Mouse (Mus musculus): Measurements from ENCODE around the gene Abcc5.
"Not testable (repeated sequence)": the region's sequence is repeated elsewhere in the genome, so short reads cannot be mapped to it uniquely, and the experiment has no call there.

Gene Abcc5

DNA sequence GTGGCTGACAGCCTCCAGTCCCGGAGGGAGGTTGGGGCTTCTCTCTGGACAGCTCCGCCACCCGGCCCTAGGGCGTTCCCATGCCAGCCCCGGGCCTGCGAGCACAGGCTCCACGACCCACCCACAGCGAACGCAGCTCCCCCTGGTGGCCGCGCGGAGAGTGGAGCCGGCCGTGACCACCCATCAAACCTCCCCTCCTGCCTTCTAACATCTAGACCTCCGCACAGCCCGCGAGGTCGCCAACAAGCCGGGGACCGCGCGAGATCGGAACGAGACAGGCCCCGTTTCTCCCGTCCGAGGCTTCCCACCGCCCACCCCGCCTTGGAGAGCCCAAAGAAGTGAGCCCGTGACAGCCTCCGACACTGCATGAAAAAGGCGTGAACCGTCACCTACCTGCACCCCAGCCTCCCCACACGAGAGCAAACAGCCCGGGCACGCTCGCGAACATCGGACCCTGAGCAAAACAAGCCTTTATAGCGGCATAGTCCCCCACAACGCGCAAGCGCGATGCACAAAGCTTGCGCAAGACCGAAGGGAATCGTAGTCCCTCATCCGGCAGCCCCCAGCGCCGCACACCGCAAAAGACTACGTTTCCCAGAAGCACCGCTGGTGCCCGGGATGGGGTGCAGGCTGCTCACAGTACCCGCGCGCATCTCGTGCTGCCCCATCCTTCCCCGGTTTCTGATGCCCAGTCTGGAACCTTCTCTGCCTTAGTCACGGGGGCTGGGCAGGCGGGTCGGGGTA is at the start of gene Abcc5:
Gene Abcc5 (minus strand): TSS at position 540 of the 744 bp plus-strand sequence.
- DNase-seq (ENCODE audit: low read depth, low spot score): peak; percentile 94

DNA sequence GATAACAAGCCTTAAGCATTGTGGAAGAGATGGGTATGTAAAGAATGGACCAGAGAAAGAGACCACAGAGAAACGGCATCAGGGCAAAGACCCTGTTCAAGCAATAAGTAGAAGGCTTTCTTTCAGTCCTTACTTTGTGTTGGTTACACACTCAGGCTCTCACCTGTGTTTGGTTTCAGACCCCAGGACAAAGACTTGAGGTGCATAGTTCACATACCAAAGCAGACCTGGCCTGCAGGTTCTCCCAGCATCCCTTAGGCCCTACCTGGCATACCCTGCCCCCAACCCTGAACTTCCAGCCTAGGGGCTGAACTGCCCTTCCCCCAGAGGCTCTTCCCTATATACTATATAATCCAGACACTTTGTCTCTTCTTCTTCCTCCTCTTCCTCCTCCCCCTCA is 49.1 kb upstream of the Abcc5 start:
- no peak for DNase-seq (ENCODE audit: low read depth, low spot score)

GRCm38 (mm10) chr16:20474786-20475185 is 48.6 kb upstream of the Abcc5 start:
- no peak for DNase-seq (ENCODE audit: low read depth, low spot score)

GRCm38 (mm10) chr16:20474211-20474610 is 48.0 kb upstream of the Abcc5 start:
- no peak for DNase-seq (ENCODE audit: low read depth, low spot score)

DNA sequence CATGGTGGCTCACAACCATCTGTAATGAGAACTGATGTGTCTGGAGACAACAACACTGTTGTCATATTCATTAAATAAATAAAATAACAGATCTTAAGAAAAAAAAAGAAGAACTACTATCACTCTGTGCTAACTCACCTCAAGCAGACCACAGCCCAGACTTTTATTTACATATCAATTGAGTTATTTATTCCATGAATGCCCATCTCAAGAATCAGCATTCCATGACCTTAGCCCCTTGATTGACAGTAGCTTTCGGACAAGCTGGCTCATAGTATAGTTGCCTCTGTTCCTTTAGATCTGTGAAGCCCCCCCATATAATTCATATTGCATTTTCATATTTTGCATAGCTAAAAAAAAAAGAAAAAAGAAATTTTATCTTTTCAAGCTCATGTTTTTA is 47.6 kb upstream of the Abcc5 start:
- no peak for DNase-seq (ENCODE audit: low read depth, low spot score)

- DNase-seq (ENCODE audit: low read depth, low spot score): no peak
Measured at GRCm38 (mm10) chr16:20471686-20472085, 45.5 kb upstream of the Abcc5 start.

- DNase-seq (ENCODE audit: low read depth, low spot score): no peak
Measured at GRCm38 (mm10) chr16:20470981-20471380, 44.8 kb upstream of the Abcc5 start.

GRCm38 (mm10) chr16:20464725-20465124 is 38.5 kb upstream of the Abcc5 start:
- DNase-seq (ENCODE audit: low read depth, low spot score): no peak

- not testable (repeated sequence) for DNase-seq (ENCODE audit: low read depth, low spot score)
Measured at GRCm38 (mm10) chr16:20458736-20459135, 32.5 kb upstream of the Abcc5 start.

- DNase-seq (ENCODE audit: low read depth, low spot score): no peak
Measured at GRCm38 (mm10) chr16:20456106-20456505, 29.9 kb upstream of the Abcc5 start.

GRCm38 (mm10) chr16:20454155-20454654 is 28.0 kb upstream of the Abcc5 start:
- no peak for DNase-seq (ENCODE audit: low read depth, low spot score)

DNA sequence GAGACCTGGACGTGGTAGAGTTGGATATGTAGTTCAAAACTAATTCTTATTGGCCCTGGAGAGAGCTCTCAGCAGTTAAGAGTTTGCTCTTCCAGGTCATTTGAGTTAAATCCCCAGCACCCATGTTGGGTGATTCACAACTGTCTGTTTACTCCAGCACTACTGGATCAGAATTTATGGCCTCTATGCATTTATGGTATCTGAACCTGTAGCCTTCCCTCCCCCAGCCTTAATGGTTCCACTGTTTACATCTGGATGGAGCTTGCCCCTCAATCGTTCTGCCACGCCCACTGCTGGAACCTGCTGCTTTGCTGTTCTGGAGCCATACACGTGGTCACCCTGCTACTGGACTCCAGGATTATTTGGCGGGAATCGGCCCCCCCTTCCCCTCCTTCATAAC is 25.6 kb upstream of the Abcc5 start:
- DNase-seq (ENCODE audit: low read depth, low spot score): no peak

- no peak for DNase-seq (ENCODE audit: low read depth, low spot score)
Measured at GRCm38 (mm10) chr16:20445871-20446270, 19.7 kb upstream of the Abcc5 start.

DNA sequence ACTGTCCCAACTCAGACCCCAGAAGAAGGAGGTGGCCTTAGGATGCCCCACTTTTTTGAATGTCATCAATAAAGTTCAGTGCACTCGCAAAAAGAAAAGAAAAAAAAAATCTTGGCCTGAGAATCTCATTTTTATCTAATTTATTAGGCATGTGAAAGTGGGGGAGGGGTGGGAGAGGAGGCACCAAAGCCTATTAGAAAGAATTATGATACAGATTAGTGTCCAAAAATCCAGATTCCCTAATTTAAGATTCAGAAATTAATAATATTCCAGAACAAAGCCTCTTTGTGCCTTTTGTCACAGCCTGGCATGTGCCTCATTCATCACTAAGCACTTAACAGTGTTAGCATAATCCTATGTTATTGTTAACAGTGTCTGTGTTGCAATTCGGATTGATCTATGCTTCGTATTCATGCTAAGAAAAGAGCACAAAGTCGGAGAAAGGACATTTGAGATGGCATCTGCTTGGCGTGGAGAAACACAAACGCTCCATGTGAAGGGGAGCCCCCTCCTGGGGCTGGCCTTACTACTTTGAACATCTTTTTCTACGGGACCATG is 18.7 kb upstream of the Abcc5 start:
- no peak for DNase-seq (ENCODE audit: low read depth, low spot score)

DNA sequence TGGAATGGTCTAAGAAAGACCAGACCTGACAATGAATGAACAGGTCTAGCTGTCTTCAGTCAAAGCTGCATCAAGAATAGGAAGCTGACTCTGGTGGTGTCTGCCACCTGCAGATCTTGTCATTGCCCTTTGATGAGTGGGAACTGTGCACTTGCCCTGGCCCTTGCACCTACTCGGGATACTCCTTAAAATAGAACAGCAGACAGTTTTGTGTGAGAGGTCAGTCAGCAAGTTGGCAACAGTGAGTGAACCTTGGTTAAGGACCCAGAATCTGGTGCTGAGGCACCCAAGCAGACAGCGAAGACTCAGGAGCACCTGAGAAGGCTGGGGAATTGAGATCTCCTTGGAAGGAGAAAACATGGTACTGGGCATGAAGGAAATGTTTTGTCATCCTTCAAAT is 16.7 kb upstream of the Abcc5 start:
- no peak for DNase-seq (ENCODE audit: low read depth, low spot score)

DNA sequence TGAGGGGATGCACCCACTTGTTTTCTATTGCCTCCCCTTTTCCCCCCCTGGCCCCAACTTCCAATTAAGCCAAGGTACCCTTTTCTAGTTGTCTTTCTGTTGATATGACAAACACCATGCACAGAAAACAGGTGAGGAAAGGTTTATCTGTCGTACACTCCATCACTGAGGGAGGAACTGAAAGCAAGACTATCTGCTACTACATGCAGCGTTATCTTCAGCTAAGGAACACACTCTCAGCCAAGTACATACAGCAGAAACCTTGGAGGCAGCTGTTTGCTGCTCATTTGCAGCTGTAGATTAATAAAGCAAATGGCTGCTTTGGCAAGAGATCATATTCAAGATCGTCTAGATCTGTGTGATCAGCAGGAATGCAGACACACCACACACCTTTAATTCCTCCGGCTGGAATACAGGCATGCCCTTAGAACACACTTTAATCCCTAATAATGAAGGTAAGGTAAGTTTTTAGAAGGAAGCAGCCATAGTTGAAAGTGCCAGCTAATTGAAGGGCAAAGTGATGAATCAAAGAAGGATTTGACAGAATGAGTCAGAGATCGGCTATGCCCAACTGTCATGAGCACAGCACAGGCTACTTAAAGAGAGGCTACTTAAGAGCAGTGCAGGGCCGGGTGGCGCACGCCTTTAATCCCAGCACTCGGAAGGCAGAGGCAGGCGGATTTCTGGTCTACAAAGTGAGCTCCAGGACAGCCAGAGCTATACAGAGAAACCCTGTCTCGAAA is 12.7 kb upstream of the Abcc5 start:
- no peak for DNase-seq (ENCODE audit: low read depth, low spot score)

GRCm38 (mm10) chr16:20438046-20438445 is 11.9 kb upstream of the Abcc5 start:
- not testable (repeated sequence) for DNase-seq (ENCODE audit: low read depth, low spot score)

GRCm38 (mm10) chr16:20436281-20436680 is 10.1 kb upstream of the Abcc5 start:
- peak; percentile 24 for DNase-seq (ENCODE audit: low read depth, low spot score)

- no peak for DNase-seq (ENCODE audit: low read depth, low spot score)
Measured at GRCm38 (mm10) chr16:20429328-20429727, 3.1 kb upstream of the Abcc5 start.

GRCm38 (mm10) chr16:20427566-20427965 is 1.4 kb upstream of the Abcc5 start:
- no peak for DNase-seq (ENCODE audit: low read depth, low spot score)

DNA sequence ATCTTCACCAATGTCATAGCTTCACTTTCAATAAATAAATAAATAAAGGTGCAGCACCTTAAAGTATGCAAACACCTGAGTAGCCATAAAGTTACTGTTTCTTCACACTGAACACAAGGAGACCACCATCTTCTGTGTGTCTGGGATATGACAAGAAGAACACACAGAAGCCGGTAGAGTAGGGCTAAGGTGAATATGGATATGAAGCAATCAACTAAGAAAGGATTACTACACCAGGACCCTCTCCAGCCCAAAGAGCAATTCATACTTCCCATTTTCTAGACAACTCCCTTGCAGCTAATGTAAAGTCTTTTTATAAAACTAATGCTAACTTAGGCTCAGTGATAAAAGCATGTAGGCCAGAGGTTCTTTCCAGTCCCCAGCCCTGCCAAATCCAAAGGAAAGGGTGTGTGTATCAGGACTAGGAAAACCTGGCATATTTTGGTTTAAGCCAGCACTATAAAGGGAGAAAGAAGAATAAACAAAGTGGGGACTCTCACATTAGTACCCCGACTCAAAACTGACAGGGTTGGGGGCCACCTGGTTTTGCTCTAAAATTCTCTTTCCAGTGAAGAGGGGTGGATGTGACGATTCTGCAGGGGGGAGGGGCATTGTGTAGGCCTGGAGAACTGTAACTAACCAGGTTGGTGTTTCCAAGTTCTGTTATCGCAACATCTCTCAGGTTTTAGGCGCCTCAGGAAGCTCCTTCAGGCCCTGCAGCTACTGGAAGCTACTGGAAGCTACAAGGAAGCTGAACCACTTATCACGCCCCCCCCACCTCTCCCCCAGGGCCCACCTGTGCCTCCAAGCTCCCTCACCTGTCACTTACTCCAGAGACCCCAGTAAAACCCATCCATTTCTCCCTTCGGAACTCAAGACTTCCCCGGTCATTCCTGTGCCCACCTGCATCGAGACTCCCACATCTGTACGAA is 1.2 kb downstream of the Abcc5 start:
- no peak for DNase-seq (ENCODE audit: low read depth, low spot score)
